Mouse (Mus musculus): ENCODE data around the gene Casc3.
A peak's percentile ranks its signal among the peaks of the same experiment; 100 is the strongest.

DNA sequence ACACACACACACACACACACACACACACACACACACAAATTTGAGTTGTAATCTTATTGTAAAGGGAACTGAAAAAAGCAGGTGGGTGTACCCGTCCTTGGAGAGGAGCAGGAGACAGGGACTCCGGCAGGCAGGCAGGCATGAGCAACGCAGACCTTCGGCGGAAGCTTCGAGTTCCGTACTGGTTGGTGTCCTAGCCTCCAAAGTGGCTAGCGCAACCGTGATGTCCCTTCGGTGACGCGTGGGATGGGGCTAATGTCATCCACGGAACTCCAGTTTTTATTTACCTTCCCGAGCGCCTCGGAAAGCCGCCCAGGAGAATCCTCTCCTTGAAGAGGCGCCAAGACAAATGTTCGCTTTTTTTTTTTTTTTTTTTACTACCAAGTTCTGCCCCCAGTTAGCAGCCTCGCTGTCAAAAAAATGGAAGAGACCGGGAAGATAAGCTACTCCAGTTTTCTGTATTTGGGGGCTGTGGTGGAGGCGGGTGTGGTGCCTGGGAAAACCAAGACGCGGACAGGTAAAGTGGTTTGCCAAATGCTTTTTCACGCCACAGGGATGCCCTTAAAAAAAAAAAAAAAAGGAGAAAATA is 15.4 kb upstream of the Casc3 start:
- TF ChIP-seq CTCF (conservative IDR thresholded peaks at IDR 0.05 in 1 of 2, IDR thresholded peaks at IDR 0.05 in 1 of 2; ENCODE audit: low read depth in 2 of 2, low read length in 2 of 2) (no peak), USF1 (IDR thresholded peaks at IDR 0.05; ENCODE audit: low read depth, low read length) (no peak), ZNF384 (IDR thresholded peaks at IDR 0.05; ENCODE audit: low read depth, low read length) (peak; percentile 67; the same call in 1 of the 2 replicates), E2F4 (IDR thresholded peaks at IDR 0.05; ENCODE audit: insufficient replicate concordance, low read depth, low read length) (no peak), POLR2AphosphoS2 (IDR thresholded peaks at IDR 0.05; ENCODE audit: low read depth, low read length) (no peak), HCFC1 (IDR thresholded peaks at IDR 0.05; ENCODE audit: low read depth, low read length) (no peak), ZKSCAN1 (IDR thresholded peaks at IDR 0.05; ENCODE audit: borderline replicate concordance, low read depth, low read length) (no peak), MAZ (IDR thresholded peaks at IDR 0.05; ENCODE audit: low read depth, low read length) (peak; percentile 19; the same call in 1 of the 2 replicates), USF2 (conservative IDR thresholded peaks at IDR 0.05; ENCODE audit: low read depth, low read length) (no peak), MAFK (IDR thresholded peaks at IDR 0.05; ENCODE audit: insufficient replicate concordance, low read length) (no peak), BHLHE40 (IDR thresholded peaks at IDR 0.05; ENCODE audit: low read depth, low read length) (no peak), ZC3H11A (IDR thresholded peaks at IDR 0.05; ENCODE audit: low read depth, low read length) (no peak)

All from CH12.LX (cell line).